Mouse (Mus musculus): Measurements from ENCODE around the gene Nccrp1.

- TF ChIP-seq GATA1 (IDR thresholded peaks at IDR 0.05; ENCODE audit: low read length), result no peak
- no peak for TF ChIP-seq TAL1 (IDR thresholded peaks at IDR 0.05; ENCODE audit: low read length)
Observed at GRCm38 (mm10) chr7:28532005-28532404, 15.0 kb downstream of the Nccrp1 start.

Data from erythroblast, embryonic 14.5 days (primary cell).